Mouse (Mus musculus) heart, embryonic 16.5 days (tissue): ENCODE results near the gene Cacna2d2. TPM values are rescaled to one million over a fixed set of nuclear protein-coding genes. Genes with fewer than 3 reads are reported as not detected.

ENCODE experiments used
- ATAC-seq: fragments of 200-750 bp; cut with Nextera tagmentation; replicated peaks from 2 replicates; pipeline ENCODE4 v1.8.0; 2017; ENCODE audit warnings: moderate number of reproducible peaks; ENCODE audit not compliant: insufficient read depth, low FRiP score; ENCODE audit errors: extremely low read depth
- H3K27ac ChIP-seq: fragments of 300-500 bp; sonication (generic); 2 replicates; pipeline ENCODE4 v1.5.1; 2014; ENCODE audit warnings: mild to moderate bottlenecking, low read length, control low read depth, moderate library complexity
- H3K27me3 ChIP-seq: fragments of 300-500 bp; sonication (generic); 2 replicates; pipeline ENCODE4 v1.6.1; 2014; ENCODE audit warnings: low read length, mixed read lengths; ENCODE audit not compliant: control insufficient read depth, insufficient read depth
- H3K36me3 ChIP-seq: fragments of 300-500 bp; sonication (generic); 2 replicates; pipeline ENCODE4 v1.6.1; 2014; ENCODE audit not compliant: control insufficient read depth, insufficient read depth
- H3K4me1 ChIP-seq: fragments of 300-500 bp; sonication (generic); 2 replicates; pipeline ENCODE4 v1.6.1; 2014; ENCODE audit warnings: low read length, mixed read lengths; ENCODE audit not compliant: control insufficient read depth, insufficient read depth
- H3K4me2 ChIP-seq: fragments of 300-500 bp; sonication (generic); 2 replicates; pipeline ENCODE4 v1.6.1; 2014; ENCODE audit warnings: low read depth, mild to moderate bottlenecking, control low read depth, low read length
- H3K4me3 ChIP-seq: fragments of 300-500 bp; sonication (generic); 2 replicates; pipeline ENCODE4 v1.5.1; 2014; ENCODE audit warnings: mild to moderate bottlenecking, control low read depth, low read length
- H3K9ac ChIP-seq: fragments of 300-500 bp; sonication (generic); 2 replicates; pipeline ENCODE4 v1.6.1; 2014; ENCODE audit warnings: low read length, control low read depth
- H3K9me3 ChIP-seq: fragments of 300-500 bp; sonication (generic); replicated peaks from 2 replicates; pipeline ENCODE4 v1.6.1; 2016; ENCODE audit warnings: low read length; ENCODE audit not compliant: control insufficient read depth
- WGBS: fragments of 180-500 bp; shearing (Covaris S2); extraction: QIAGEN DNeasy Blood & Tissue Kit; methylation state at CpG from one replicate; pipeline ENCODE4 v1.1.7; 2014; 5-methylcytosine and 5-hydroxymethylcytosine counted together
- polyA plus RNA-seq: library from polyadenylated mRNA; unstranded; fragments of >200 nt; fragmentation: Nextera tagmentation; extraction: Ambion mirVana; gene quantifications from 2 replicates; pipeline ENCODE4 v1.2.1, GENCODE M21; 2015

Cacna2d2 gene
- polyA plus RNA-seq, 1 experiment from 2014 or later: 2.6 TPM

- Histone ChIP-seq H3K4me1 (no peaks in the 10 kb centered on the region), H3K36me3 (no peaks in the 10 kb centered on the region), H3K9ac (no peak overlapping the region), H3K4me2 (no peak overlapping the region), H3K9me3 (no peaks in the 10 kb centered on the region), H3K27me3 (peaks cover 15% of the 10 kb centered on the region), H3K4me3 (no peak overlapping the region), H3K27ac (no peak overlapping the region)
- no peak for ATAC-seq
- WGBS: 54% methylated on average over 2 of the region's 2 CpGs
These were observed 11.1 kb upstream of the Cacna2d2 start for GRCm38 (mm10) chr9:107388263-107388662.

GRCm38 (mm10) chr9:107396397-107396796, 3.0 kb upstream of the Cacna2d2 start:
- Histone ChIP-seq H3K27me3 (peaks cover 42% of the 10 kb centered on the region), H3K4me3 (no peak overlapping the region), H3K9ac (no peak overlapping the region), H3K9me3 (no peaks in the 10 kb centered on the region), H3K27ac (no peak overlapping the region), H3K4me1 (peaks cover 6% of the 10 kb centered on the region; the same call in 1 of the 2 replicates), H3K36me3 (no peaks in the 10 kb centered on the region), H3K4me2 (no peak overlapping the region)
- ATAC-seq: no peak
- WGBS: 31% methylated on average over 4 of the region's 4 CpGs

DNA sequence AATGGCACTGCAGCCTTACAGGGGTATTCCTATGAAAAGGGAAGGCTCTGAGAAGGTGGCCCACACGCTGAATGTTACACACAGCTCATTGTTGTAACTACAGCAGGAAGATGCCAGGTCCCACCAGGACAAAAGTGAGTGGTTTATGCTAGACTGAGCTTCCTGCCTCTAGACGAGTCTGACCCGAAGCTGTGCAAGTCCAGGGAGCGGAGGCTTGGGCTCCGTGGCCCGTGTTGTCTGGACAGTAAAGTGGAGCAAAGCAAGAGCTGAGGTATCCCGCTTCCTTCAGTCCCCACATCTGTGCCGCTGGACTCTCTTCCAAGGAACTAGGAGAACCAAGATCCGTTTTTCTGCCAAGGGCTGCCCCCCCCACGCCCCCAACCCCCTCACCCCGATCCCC, 444 bp upstream of the Cacna2d2 start:
- peaks cover 64% of the 10 kb centered on the region for H3K27me3 ChIP-seq
- H3K9me3 ChIP-seq: no peaks in the 10 kb centered on the region
- peaks cover 6% of the 10 kb centered on the region; the same call in 1 of the 2 replicates for H3K4me1 ChIP-seq
- no peak overlapping the region for H3K4me2 ChIP-seq
- no peaks in the 10 kb centered on the region for H3K36me3 ChIP-seq
- no peak overlapping the region for H3K4me3 ChIP-seq
- 41% methylated on average over 11 of the region's 11 CpGs for whole genome bisulfite sequencing
- no peak overlapping the region for H3K27ac ChIP-seq
- ATAC-seq: no peak
- H3K9ac ChIP-seq: peak overlapping the region; percentile 76

- Histone ChIP-seq H3K9ac (peak overlapping the region; percentile 76), H3K9me3 (no peaks in the 10 kb centered on the region), H3K27ac (no peak overlapping the region), H3K4me3 (peak overlapping the region; percentile 74), H3K27me3 (peaks cover 64% of the 10 kb centered on the region), H3K36me3 (no peaks in the 10 kb centered on the region), H3K4me1 (peaks cover 6% of the 10 kb centered on the region; the same call in 1 of the 2 replicates), H3K4me2 (peak overlapping the region; percentile 99)
- 0 out of 2 replicates have a peak, but pooled peaks have one; percentile 7 for ATAC-seq
- under 1% methylated on average over 42 of the region's 45 CpGs for WGBS
These were observed 674 bp downstream of the Cacna2d2 start for GRCm38 (mm10) chr9:107400060-107400511.

DNA sequence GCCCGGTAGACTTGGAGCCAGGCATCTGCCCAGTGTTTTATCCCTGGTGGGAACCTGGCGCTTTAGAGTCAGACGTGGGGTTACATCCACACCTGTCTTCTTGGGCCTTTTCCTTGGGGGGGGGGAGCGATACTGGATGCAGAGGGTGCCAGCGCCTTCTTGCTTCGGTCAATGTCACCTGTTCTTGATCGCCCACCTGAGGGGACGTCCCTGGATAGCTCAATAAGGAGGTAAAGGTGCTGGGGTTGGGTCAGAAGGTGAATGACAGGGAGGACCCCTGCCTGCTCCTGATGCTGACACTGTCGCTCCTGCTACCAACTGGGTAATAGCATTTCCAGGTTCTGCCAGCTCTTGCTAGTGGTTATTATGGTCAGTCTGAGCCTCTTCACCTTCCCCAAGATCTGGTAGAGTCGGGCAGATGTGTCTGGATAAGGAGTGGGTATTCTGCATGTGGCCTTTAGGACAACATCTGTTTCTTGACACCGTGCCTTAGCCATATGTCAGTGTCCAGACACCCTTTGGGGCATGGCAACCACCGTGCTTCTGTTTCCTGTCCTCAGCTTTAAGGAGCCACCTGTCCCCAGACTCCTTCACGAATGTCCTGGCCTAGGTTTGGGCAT, 1.4 kb downstream of the Cacna2d2 start:
- no peak for ATAC-seq
- H3K4me2 ChIP-seq: peak overlapping the region; percentile 99
- H3K9me3 ChIP-seq: no peaks in the 10 kb centered on the region
- H3K9ac ChIP-seq: peak overlapping the region; percentile 76
- WGBS: 17% methylated on average over 13 of the region's 13 CpGs
- no peak overlapping the region for H3K27ac ChIP-seq
- H3K4me3 ChIP-seq: peak overlapping the region; percentile 74
- H3K27me3 ChIP-seq: peaks cover 62% of the 10 kb centered on the region
- H3K4me1 ChIP-seq: peaks cover 6% of the 10 kb centered on the region; the same call in 1 of the 2 replicates
- no peaks in the 10 kb centered on the region for H3K36me3 ChIP-seq

GRCm38 (mm10) chr9:107403116-107403515, 3.7 kb downstream of the Cacna2d2 start:
- no peak overlapping the region for H3K4me3 ChIP-seq
- ATAC-seq: no peak

GRCm38 (mm10) chr9:107409449-107409848, 10.0 kb downstream of the Cacna2d2 start:
- no peak for ATAC-seq
- Histone ChIP-seq H3K4me2 (no peak overlapping the region), H3K27me3 (no peaks in the 10 kb centered on the region), H3K9ac (no peak overlapping the region), H3K4me1 (no peaks in the 10 kb centered on the region), H3K27ac (no peak overlapping the region), H3K4me3 (no peak overlapping the region), H3K9me3 (no peaks in the 10 kb centered on the region), H3K36me3 (no peaks in the 10 kb centered on the region)
- 69% methylated on average over 4 of the region's 4 CpGs for WGBS

More at GRCm38 (mm10) chr9:107403116-107403515, 3.7 kb downstream of the Cacna2d2 start:
- H3K9me3 ChIP-seq: no peaks in the 10 kb centered on the region
- WGBS: 75% methylated on average over 7 of the region's 7 CpGs
- peaks cover 6% of the 10 kb centered on the region; the same call in 1 of the 2 replicates for H3K4me1 ChIP-seq
- H3K27ac ChIP-seq: no peak overlapping the region
- no peaks in the 10 kb centered on the region for H3K36me3 ChIP-seq
- H3K4me2 ChIP-seq: no peak overlapping the region
- H3K9ac ChIP-seq: no peak overlapping the region
- H3K27me3 ChIP-seq: peaks cover 53% of the 10 kb centered on the region

DNA sequence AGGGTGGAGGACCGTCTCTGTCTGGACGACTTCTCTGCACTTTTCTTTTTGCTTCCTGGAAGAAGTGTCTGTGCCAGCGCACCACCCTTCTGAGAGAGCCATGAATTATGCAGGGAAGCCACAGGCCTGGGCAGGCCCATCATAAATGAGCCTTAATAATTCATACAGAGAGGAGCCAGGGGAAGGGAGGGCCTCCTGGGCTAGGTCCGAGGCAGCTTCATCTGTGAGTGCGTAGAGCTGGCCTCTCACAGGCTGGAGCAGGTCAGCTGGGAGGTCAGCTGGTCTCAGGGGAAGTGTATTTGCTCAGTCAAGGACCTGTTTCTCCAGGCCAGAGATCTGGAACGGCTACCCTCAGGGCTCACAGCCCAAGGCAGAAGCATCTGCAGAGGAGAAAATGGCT, 17.7 kb downstream of the Cacna2d2 start:
- Histone ChIP-seq H3K36me3 (no peaks in the 10 kb centered on the region), H3K27me3 (no peaks in the 10 kb centered on the region; the same call in 1 of the 2 replicates), H3K9me3 (no peaks in the 10 kb centered on the region), H3K4me2 (no peak overlapping the region), H3K9ac (no peak overlapping the region), H3K27ac (no peak overlapping the region), H3K4me3 (no peak overlapping the region), H3K4me1 (no peaks in the 10 kb centered on the region; the same call in 1 of the 2 replicates)
- no peak for ATAC-seq
- 53% methylated on average over 6 of the region's 6 CpGs for WGBS

- H3K4me2 ChIP-seq: no peak overlapping the region
- 72% methylated on average over 9 of the region's 9 CpGs for WGBS
- no peaks in the 10 kb centered on the region; the same call in 1 of the 2 replicates for H3K27me3 ChIP-seq
- no peak overlapping the region for H3K4me3 ChIP-seq
- H3K9ac ChIP-seq: no peak overlapping the region
- H3K9me3 ChIP-seq: no peaks in the 10 kb centered on the region
- no peak overlapping the region for H3K27ac ChIP-seq
- no peak for ATAC-seq
- peaks cover 3% of the 10 kb centered on the region for H3K4me1 ChIP-seq
- no peaks in the 10 kb centered on the region for H3K36me3 ChIP-seq
These were observed 20.3 kb downstream of the Cacna2d2 start for GRCm38 (mm10) chr9:107419491-107420244.
